Mouse (Mus musculus): ENCODE measurements around the gene Poc1b. TPM values are rescaled to one million over a fixed set of nuclear protein-coding genes. Genes with fewer than 3 reads are reported as not detected.
A peak's percentile ranks its signal among the peaks of the same experiment; 100 is the strongest.

Poc1b gene
- polyA plus RNA-seq, 1 experiment = 10.5 TPM

GRCm38 (mm10) chr10:99078621-99079020 lies 28.2 kb upstream of the Poc1b start:
- Histone ChIP-seq H3K79me3 (ENCODE audit: low read depth) (no peaks in the 10 kb centered on the region), H3ac (ENCODE audit: control insufficient read depth, insufficient read length, low read depth) (no peak overlapping the region), H3K79me2 (ENCODE audit: control insufficient read depth, insufficient read depth) (no peaks in the 10 kb centered on the region), H3K36me3 (ENCODE audit: control insufficient read depth, insufficient read depth) (no peaks in the 10 kb centered on the region), H3K4me3 (ENCODE audit: insufficient read depth, poor library complexity, severe bottlenecking) (no peak overlapping the region), H3K27me3 (ENCODE audit: control insufficient read depth, insufficient read depth, insufficient read length) (no peaks in the 10 kb centered on the region)
- TF ChIP-seq USF1 (IDR thresholded peaks at IDR 0.05; ENCODE audit: low read depth) = no peak
- TF ChIP-seq MYOG (IDR thresholded peaks at IDR 0.05; ENCODE audit: control insufficient read depth, extremely low read depth, insufficient read length) = no peak
- TF ChIP-seq CTCF (IDR thresholded peaks at IDR 0.05; ENCODE audit: control insufficient read depth, insufficient read depth, insufficient read length) = no peak
- TF ChIP-seq MYOD1 (IDR thresholded peaks at IDR 0.05; ENCODE audit: control insufficient read depth, insufficient read length, low read depth) = no peak
- no peak for TF ChIP-seq FOSL1 (IDR thresholded peaks at IDR 0.05; ENCODE audit: insufficient read depth, low read length, poor library complexity, severe bottlenecking)
- TF ChIP-seq CEBPB (IDR thresholded peaks at IDR 0.05; ENCODE audit: low read depth) = no peak
- TF ChIP-seq MAX (IDR thresholded peaks at IDR 0.05) = no peak

- TF ChIP-seq MAX (IDR thresholded peaks at IDR 0.05) (peak; percentile 35), FOSL1 (IDR thresholded peaks at IDR 0.05; ENCODE audit: insufficient read depth, low read length, poor library complexity, severe bottlenecking) (no peak)
Observed at GRCm38 (mm10) chr10:99081569-99081990, 25.3 kb upstream of the Poc1b start.

GRCm38 (mm10) chr10:99083431-99084003 lies 23.3 kb upstream of the Poc1b start:
- Histone ChIP-seq H3K36me3 (ENCODE audit: control insufficient read depth, insufficient read depth) (no peaks in the 10 kb centered on the region), H3K27me3 (ENCODE audit: control insufficient read depth, insufficient read depth, insufficient read length) (no peaks in the 10 kb centered on the region), H3K79me3 (ENCODE audit: low read depth) (no peaks in the 10 kb centered on the region), H3K79me2 (ENCODE audit: control insufficient read depth, insufficient read depth) (no peaks in the 10 kb centered on the region), H3ac (ENCODE audit: control insufficient read depth, insufficient read length, low read depth) (no peak overlapping the region), H3K4me3 (ENCODE audit: insufficient read depth, poor library complexity, severe bottlenecking) (no peak overlapping the region)
- TF ChIP-seq USF1 (IDR thresholded peaks at IDR 0.05; ENCODE audit: low read depth) = no peak
- no peak for TF ChIP-seq CTCF (IDR thresholded peaks at IDR 0.05; ENCODE audit: control insufficient read depth, insufficient read depth, insufficient read length)
- no peak for TF ChIP-seq CEBPB (IDR thresholded peaks at IDR 0.05; ENCODE audit: low read depth)
- TF ChIP-seq FOSL1 (IDR thresholded peaks at IDR 0.05; ENCODE audit: insufficient read depth, low read length, poor library complexity, severe bottlenecking) = no peak
- no peak for TF ChIP-seq MYOG (IDR thresholded peaks at IDR 0.05; ENCODE audit: control insufficient read depth, extremely low read depth, insufficient read length)
- no peak for TF ChIP-seq MYOD1 (IDR thresholded peaks at IDR 0.05; ENCODE audit: control insufficient read depth, insufficient read length, low read depth)
- TF ChIP-seq MAX (IDR thresholded peaks at IDR 0.05) = no peak

More at GRCm38 (mm10) chr10:99081569-99081990, 25.3 kb upstream of the Poc1b start:
- Histone ChIP-seq H3K79me3 (ENCODE audit: low read depth) (no peaks in the 10 kb centered on the region), H3K27me3 (ENCODE audit: control insufficient read depth, insufficient read depth, insufficient read length) (no peaks in the 10 kb centered on the region), H3ac (ENCODE audit: control insufficient read depth, insufficient read length, low read depth) (no peak overlapping the region), H3K4me3 (ENCODE audit: insufficient read depth, poor library complexity, severe bottlenecking) (no peak overlapping the region), H3K79me2 (ENCODE audit: control insufficient read depth, insufficient read depth) (no peaks in the 10 kb centered on the region), H3K36me3 (ENCODE audit: control insufficient read depth, insufficient read depth) (no peaks in the 10 kb centered on the region)

- no peak for TF ChIP-seq USF1 (IDR thresholded peaks at IDR 0.05; ENCODE audit: low read depth)
- TF ChIP-seq CTCF (IDR thresholded peaks at IDR 0.05; ENCODE audit: control insufficient read depth, insufficient read depth, insufficient read length) = peak; percentile 60
- Histone ChIP-seq H3K4me3 (ENCODE audit: insufficient read depth, poor library complexity, severe bottlenecking) (no peak overlapping the region), H3K79me2 (ENCODE audit: control insufficient read depth, insufficient read depth) (no peaks in the 10 kb centered on the region), H3ac (ENCODE audit: control insufficient read depth, insufficient read length, low read depth) (no peak overlapping the region), H3K27me3 (ENCODE audit: control insufficient read depth, insufficient read depth, insufficient read length) (no peaks in the 10 kb centered on the region), H3K36me3 (ENCODE audit: control insufficient read depth, insufficient read depth) (no peaks in the 10 kb centered on the region), H3K79me3 (ENCODE audit: low read depth) (no peaks in the 10 kb centered on the region)
Observed at GRCm38 (mm10) chr10:99084397-99085239, 22.2 kb upstream of the Poc1b start.

- Histone ChIP-seq H3K36me3 (ENCODE audit: control insufficient read depth, insufficient read depth) (no peaks in the 10 kb centered on the region), H3ac (ENCODE audit: control insufficient read depth, insufficient read length, low read depth) (no peak overlapping the region), H3K79me3 (ENCODE audit: low read depth) (no peaks in the 10 kb centered on the region), H3K4me3 (ENCODE audit: insufficient read depth, poor library complexity, severe bottlenecking) (no peak overlapping the region), H3K27me3 (ENCODE audit: control insufficient read depth, insufficient read depth, insufficient read length) (no peaks in the 10 kb centered on the region), H3K79me2 (ENCODE audit: control insufficient read depth, insufficient read depth) (no peaks in the 10 kb centered on the region)
- no peak for TF ChIP-seq FOSL1 (IDR thresholded peaks at IDR 0.05; ENCODE audit: insufficient read depth, low read length, poor library complexity, severe bottlenecking)
- TF ChIP-seq CEBPB (IDR thresholded peaks at IDR 0.05; ENCODE audit: low read depth) = no peak
- TF ChIP-seq CTCF (IDR thresholded peaks at IDR 0.05; ENCODE audit: control insufficient read depth, insufficient read depth, insufficient read length) = no peak
- TF ChIP-seq USF1 (IDR thresholded peaks at IDR 0.05; ENCODE audit: low read depth) = no peak
- TF ChIP-seq MYOD1 (IDR thresholded peaks at IDR 0.05; ENCODE audit: control insufficient read depth, insufficient read length, low read depth) = no peak
- TF ChIP-seq MAX (IDR thresholded peaks at IDR 0.05) = no peak
- no peak for TF ChIP-seq MYOG (IDR thresholded peaks at IDR 0.05; ENCODE audit: control insufficient read depth, extremely low read depth, insufficient read length)
Observed at GRCm38 (mm10) chr10:99085240-99085587, 21.6 kb upstream of the Poc1b start.

GRCm38 (mm10) chr10:99086029-99086428 lies 20.8 kb upstream of the Poc1b start:
- Histone ChIP-seq H3K79me2 (ENCODE audit: control insufficient read depth, insufficient read depth) (no peaks in the 10 kb centered on the region), H3K27me3 (ENCODE audit: control insufficient read depth, insufficient read depth, insufficient read length) (no peaks in the 10 kb centered on the region), H3K36me3 (ENCODE audit: control insufficient read depth, insufficient read depth) (no peaks in the 10 kb centered on the region), H3K4me3 (ENCODE audit: insufficient read depth, poor library complexity, severe bottlenecking) (no peak overlapping the region), H3K79me3 (ENCODE audit: low read depth) (no peaks in the 10 kb centered on the region), H3ac (ENCODE audit: control insufficient read depth, insufficient read length, low read depth) (no peak overlapping the region)
- TF ChIP-seq CTCF (IDR thresholded peaks at IDR 0.05; ENCODE audit: control insufficient read depth, insufficient read depth, insufficient read length) = no peak
- no peak for TF ChIP-seq CEBPB (IDR thresholded peaks at IDR 0.05; ENCODE audit: low read depth)
- TF ChIP-seq FOSL1 (IDR thresholded peaks at IDR 0.05; ENCODE audit: insufficient read depth, low read length, poor library complexity, severe bottlenecking) = no peak
- no peak for TF ChIP-seq MYOD1 (IDR thresholded peaks at IDR 0.05; ENCODE audit: control insufficient read depth, insufficient read length, low read depth)
- TF ChIP-seq MYOG (IDR thresholded peaks at IDR 0.05; ENCODE audit: control insufficient read depth, extremely low read depth, insufficient read length) = no peak
- no peak for TF ChIP-seq MAX (IDR thresholded peaks at IDR 0.05)
- TF ChIP-seq USF1 (IDR thresholded peaks at IDR 0.05; ENCODE audit: low read depth) = no peak

All from C2C12 (cell line).